Mouse (Mus musculus) hindlimb bud, embryonic 11.5 days (tissue): ENCODE data around the gene Hpcal1.

Source experiments
- DNase-seq: peaks from one replicate; pipeline ENCODE4 v3.0.0-alpha.2; 2012; ENCODE audit warnings: low read depth, low spot score; ENCODE audit errors: extremely low spot score

Gene Hpcal1

GRCm38 (mm10) chr12:17684315-17684714 lies 6.3 kb upstream of the Hpcal1 start:
- DNase-seq: no peak

- DNase-seq: no peak
These were observed 4.5 kb upstream of the Hpcal1 start for GRCm38 (mm10) chr12:17686116-17686515.

GRCm38 (mm10) chr12:17688913-17689312 lies 1.7 kb upstream of the Hpcal1 start:
- DNase-seq: no peak

- no peak for DNase-seq
These were observed 609 bp upstream of the Hpcal1 start for GRCm38 (mm10) chr12:17689931-17690563.

- DNase-seq: no peak
These were observed 742 bp downstream of the Hpcal1 start for GRCm38 (mm10) chr12:17691320-17691876.

GRCm38 (mm10) chr12:17691891-17692321 lies 1.2 kb downstream of the Hpcal1 start:
- no peak for DNase-seq

- DNase-seq: no peak
These were observed 1.7 kb downstream of the Hpcal1 start for GRCm38 (mm10) chr12:17692356-17692755.

GRCm38 (mm10) chr12:17692953-17693352 lies 2.3 kb downstream of the Hpcal1 start:
- no peak for DNase-seq

GRCm38 (mm10) chr12:17694589-17695115 lies 4.0 kb downstream of the Hpcal1 start:
- DNase-seq: no peak

GRCm38 (mm10) chr12:17696395-17696794 lies 5.7 kb downstream of the Hpcal1 start:
- no peak for DNase-seq

- DNase-seq: no peak
These were observed 8.3 kb downstream of the Hpcal1 start for GRCm38 (mm10) chr12:17698934-17699333.

- DNase-seq: no peak
These were observed 8.8 kb downstream of the Hpcal1 start for GRCm38 (mm10) chr12:17699480-17699879.

GRCm38 (mm10) chr12:17701131-17701720 lies 10.6 kb downstream of the Hpcal1 start:
- DNase-seq: no peak

GRCm38 (mm10) chr12:17701795-17702194 lies 11.1 kb downstream of the Hpcal1 start:
- no peak for DNase-seq

GRCm38 (mm10) chr12:17702257-17702943 lies 11.7 kb downstream of the Hpcal1 start:
- DNase-seq: no peak

- no peak for DNase-seq
These were observed 12.3 kb downstream of the Hpcal1 start for GRCm38 (mm10) chr12:17702944-17703335.

- DNase-seq: no peak
These were observed 13.2 kb downstream of the Hpcal1 start for GRCm38 (mm10) chr12:17703866-17704265.

- no peak for DNase-seq
These were observed 16.8 kb downstream of the Hpcal1 start for GRCm38 (mm10) chr12:17707472-17707871.

- DNase-seq: no peak
These were observed 18.8 kb downstream of the Hpcal1 start for GRCm38 (mm10) chr12:17709451-17709850.

GRCm38 (mm10) chr12:17709926-17710746 lies 19.5 kb downstream of the Hpcal1 start:
- DNase-seq: no peak

- DNase-seq: no peak
These were observed 20.1 kb downstream of the Hpcal1 start for GRCm38 (mm10) chr12:17710747-17711092.
